Mouse (Mus musculus) ES-E14 (cell line): ENCODE measurements around the gene Cpt1a.

Source experiments
- CHD2 ChIP-seq: IDR thresholded peaks from 2 replicates; pipeline ENCODE4 v1.6.1; 2014; ENCODE audit warnings: mild to moderate bottlenecking, low read depth, low read length, inconsistent platforms
- HCFC1 ChIP-seq: IDR thresholded peaks from 2 replicates; pipeline ENCODE4 v1.6.1; 2012; ENCODE audit warnings: low read length, inconsistent platforms, borderline replicate concordance; ENCODE audit not compliant: insufficient read depth
- MAFK ChIP-seq: IDR thresholded peaks from 2 replicates; pipeline ENCODE4 v1.6.1; 2014; ENCODE audit warnings: mild to moderate bottlenecking, low read depth, low read length, inconsistent platforms; ENCODE audit not compliant: insufficient read depth
- ZC3H11A ChIP-seq: IDR thresholded peaks from 2 replicates; pipeline ENCODE4 v1.6.1; 2012; ENCODE audit warnings: low read depth, mild to moderate bottlenecking, inconsistent platforms, low read length, borderline replicate concordance
- ZNF384 ChIP-seq: IDR thresholded peaks from 2 replicates; pipeline ENCODE4 v1.6.1; 2012; ENCODE audit warnings: low read depth, low read length, inconsistent platforms

- TF ChIP-seq MAFK: no peak
- no peak for TF ChIP-seq HCFC1
- no peak for TF ChIP-seq ZC3H11A
- no peak for TF ChIP-seq ZNF384
- TF ChIP-seq CHD2: no peak
Observed at GRCm38 (mm10) chr19:3326479-3327047, 4.4 kb downstream of the Cpt1a start.
